Mouse (Mus musculus) bone marrow macrophage, adult 2 months (primary cell): ENCODE data around the gene Trpm2.

Experiments used
- CTCF ChIP-seq: IDR thresholded peaks from 2 replicates; pipeline ENCODE4 v1.5.1; 2012; ENCODE audit warnings: low read depth, mild to moderate bottlenecking, low read length, moderate library complexity
- POLR2A ChIP-seq: IDR thresholded peaks from 2 replicates; pipeline ENCODE4 v1.6.1; 2012; ENCODE audit warnings: mild to moderate bottlenecking, low read depth, low read length, borderline replicate concordance

- TF ChIP-seq CTCF (peak; percentile 55), POLR2A (no peak)
Observed at GRCm38 (mm10) chr10:77878985-77879384, 91.4 kb downstream of the Trpm2 start.
